Mouse (Mus musculus): Measurements from ENCODE around the gene Rad17.

DNA sequence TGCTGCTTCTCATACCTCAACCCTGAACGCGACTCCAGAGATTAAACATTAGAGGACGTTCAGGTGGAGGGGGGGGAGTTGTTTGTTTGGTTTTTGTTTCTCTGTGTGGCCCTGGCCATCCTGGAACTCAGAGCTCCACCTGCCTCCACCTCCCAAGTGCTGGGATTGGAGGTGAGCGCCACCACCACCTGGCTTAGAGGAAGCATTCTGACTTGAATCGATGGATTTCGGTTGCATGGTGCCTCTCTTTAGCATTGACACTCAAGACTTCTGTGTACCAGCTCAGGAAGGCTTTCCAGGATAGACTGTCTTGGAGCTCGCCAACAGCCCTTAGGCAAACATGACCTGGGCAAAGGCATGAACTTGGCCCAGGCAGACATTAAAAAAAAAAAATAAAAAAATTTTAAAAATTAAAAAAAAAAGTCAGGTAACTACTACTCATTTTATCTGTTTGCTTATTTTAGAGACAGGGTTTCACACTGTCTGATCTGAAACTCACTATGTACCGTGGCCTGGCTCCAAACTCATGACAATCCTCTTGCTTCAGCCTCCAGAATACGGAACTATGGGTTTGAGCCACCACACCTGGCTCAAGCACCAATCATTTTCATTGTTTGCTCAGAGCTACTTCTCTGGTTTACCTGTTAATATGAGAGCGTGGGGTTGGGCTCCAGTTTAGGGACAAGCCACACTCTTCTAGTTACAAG lies 47.7 kb downstream of the Rad17 start:
- TF ChIP-seq POLR2A (IDR thresholded peaks at IDR 0.05; ENCODE audit: insufficient read depth, low read length) = no peak
- no peak for TF ChIP-seq EP300 (IDR thresholded peaks at IDR 0.05; ENCODE audit: insufficient read depth, low read depth, low read length)

All from ES-Bruce4 (cell line).